Mouse (Mus musculus) MEL (cell line): Measurements from ENCODE around the gene S100a5. TPM values are rescaled to one million over a fixed set of nuclear protein-coding genes. Genes with fewer than 3 reads are reported as not detected.

Experiments
- DNase-seq: peaks from one replicate; pipeline ENCODE4 v3.0.0; 2011; ENCODE audit warnings: low read depth, low spot score
- H3K27ac ChIP-seq: 2 replicates; pipeline ENCODE4 v1.5.1; 2012; ENCODE audit warnings: low read depth, mild to moderate bottlenecking, control low read depth, low read length, moderate library complexity; ENCODE audit not compliant: control insufficient read depth
- H3K27me3 ChIP-seq, 2 experiments: fragments of 150-350 bp in 1 of 2; sonication (generic) in 1 of 2; 2 replicates each; pipeline ENCODE4 v1.6.1; 2012; ENCODE audit warnings: low read length in 2 of 2, mild to moderate bottlenecking in 2 of 2, improper control_type of control experiment in 1 of 2, moderate library complexity in 1 of 2; ENCODE audit not compliant: insufficient read depth in 2 of 2, control insufficient read depth in 1 of 2
- H3K36me3 ChIP-seq, 2 experiments: 2 replicates each; pipeline ENCODE4 v1.6.1; 2012 to 2014; ENCODE audit warnings: low read length in 2 of 2, improper control_type of control experiment in 1 of 2, inconsistent platforms in 1 of 2, mild to moderate bottlenecking in 1 of 2; ENCODE audit not compliant: insufficient read depth in 2 of 2, control insufficient read depth in 1 of 2
- H3K4me1 ChIP-seq, 2 experiments: fragments of 150-350 bp in 1 of 2; sonication (generic) in 1 of 2; 2 replicates each; pipeline ENCODE4 v1.6.1; 2012; ENCODE audit warnings: low read length in 2 of 2, improper control_type of control experiment in 1 of 2, mild to moderate bottlenecking in 1 of 2; ENCODE audit not compliant: insufficient read depth in 2 of 2, control insufficient read depth in 1 of 2
- H3K4me3 ChIP-seq, 2 experiments: fragments of 150-350 bp in 1 of 2; sonication (generic) in 1 of 2; 2 replicates each; pipeline ENCODE4 v1.5.1; 2012; ENCODE audit warnings: low read depth in 2 of 2, low read length in 2 of 2, mild to moderate bottlenecking in 2 of 2, moderate library complexity in 2 of 2, control low read depth in 1 of 2, improper control_type of control experiment in 1 of 2; ENCODE audit not compliant: control insufficient read depth in 1 of 2, insufficient read depth in 1 of 2
- H3K79me2 ChIP-seq: 2 replicates; pipeline ENCODE4 v1.6.1; 2012; ENCODE audit warnings: mild to moderate bottlenecking, low read length, moderate library complexity; ENCODE audit not compliant: control insufficient read depth, poor library complexity, insufficient read depth
- H3K9ac ChIP-seq: 2 replicates; pipeline ENCODE4 v1.6.1; 2012; ENCODE audit warnings: low read depth, mild to moderate bottlenecking, control low read depth, low read length, moderate library complexity; ENCODE audit not compliant: control insufficient read depth, poor library complexity, severe bottlenecking
- H3K9me3 ChIP-seq: fragments of 150-350 bp; sonication (generic); replicated peaks from 2 replicates; pipeline ENCODE4 v1.6.1; 2012; ENCODE audit warnings: mild to moderate bottlenecking, low read length, improper control_type of control experiment, moderate library complexity; ENCODE audit not compliant: insufficient read depth
- BHLHE40 ChIP-seq: IDR thresholded peaks from 2 replicates; pipeline ENCODE4 v1.6.1; 2012; ENCODE audit warnings: low read depth, mild to moderate bottlenecking, inconsistent platforms, low read length, improper control_type of control experiment, borderline replicate concordance
- CHD1 ChIP-seq: IDR thresholded peaks from 2 replicates; pipeline ENCODE4 v1.6.1; 2012; ENCODE audit warnings: low read depth, mild to moderate bottlenecking, inconsistent platforms, low read length, improper control_type of control experiment
- CHD2 ChIP-seq: IDR thresholded peaks from 2 replicates; pipeline ENCODE4 v1.6.1; 2011; ENCODE audit warnings: low read length, improper control_type of control experiment
- CTCF ChIP-seq, 3 experiments: IDR thresholded peaks in 2 of 3; conservative IDR thresholded peaks in 1 of 3; 2 replicates each; pipeline ENCODE4 v1.5.1; 2011 to 2012; ENCODE audit warnings: low read length in 3 of 3, low read depth in 2 of 3, mild to moderate bottlenecking in 2 of 3, improper control_type of control experiment in 1 of 3, inconsistent platforms in 1 of 3, mixed read lengths in 1 of 3, moderate library complexity in 1 of 3; ENCODE audit not compliant: control insufficient read depth in 1 of 3, insufficient read depth in 1 of 3, poor library complexity in 1 of 3, severe bottlenecking in 1 of 3
- E2F4 ChIP-seq: IDR thresholded peaks from 2 replicates; pipeline ENCODE4 v1.6.1; 2011; ENCODE audit warnings: low read depth, low read length, improper control_type of control experiment, borderline replicate concordance
- ELF1 ChIP-seq: IDR thresholded peaks from 2 replicates; pipeline ENCODE4 v1.6.1; 2014; ENCODE audit warnings: low read depth, mild to moderate bottlenecking, inconsistent platforms, low read length, improper control_type of control experiment, moderate library complexity
- EP300 ChIP-seq, 2 experiments: IDR thresholded peaks; 2 replicates each; pipeline ENCODE4 v1.6.1; 2011; ENCODE audit warnings: improper control_type of control experiment in 2 of 2, low read length in 2 of 2, low read depth in 1 of 2, mild to moderate bottlenecking in 1 of 2
- ETS1 ChIP-seq: IDR thresholded peaks from 2 replicates; pipeline ENCODE4 v1.6.1; 2012; ENCODE audit warnings: low read depth, mild to moderate bottlenecking, inconsistent platforms, low read length, improper control_type of control experiment, moderate library complexity
- GABPA ChIP-seq: IDR thresholded peaks from 2 replicates; pipeline ENCODE4 v1.6.1; 2012; ENCODE audit warnings: low read depth, mild to moderate bottlenecking, inconsistent platforms, low read length, improper control_type of control experiment, moderate library complexity
- GATA1 ChIP-seq: IDR thresholded peaks from 2 replicates; pipeline ENCODE4 v1.6.1; 2011; ENCODE audit warnings: low read depth, low read length, improper control_type of control experiment
- HCFC1 ChIP-seq: IDR thresholded peaks from 2 replicates; pipeline ENCODE4 v1.6.1; 2012; ENCODE audit warnings: low read depth, mild to moderate bottlenecking, inconsistent platforms, low read length, improper control_type of control experiment, moderate library complexity
- JUND ChIP-seq: IDR thresholded peaks from 2 replicates; pipeline ENCODE4 v1.6.1; 2011; ENCODE audit warnings: low read depth, mild to moderate bottlenecking, improper control_type of control experiment, low read length
- KAT2A ChIP-seq: conservative IDR thresholded peaks from 2 replicates; pipeline ENCODE4 v1.6.1; 2012; ENCODE audit warnings: low read depth, low read length, improper control_type of control experiment, inconsistent platforms
- MAX ChIP-seq: IDR thresholded peaks from 2 replicates; pipeline ENCODE4 v1.6.1; 2011; ENCODE audit warnings: low read length, improper control_type of control experiment
- MXI1 ChIP-seq: IDR thresholded peaks from 2 replicates; pipeline ENCODE4 v1.6.1; 2011; ENCODE audit warnings: mild to moderate bottlenecking, low read depth, low read length, improper control_type of control experiment
- MYB ChIP-seq: IDR thresholded peaks from 2 replicates; pipeline ENCODE4 v1.6.1; 2011; ENCODE audit warnings: mild to moderate bottlenecking, low read depth, low read length, improper control_type of control experiment
- MYC ChIP-seq: IDR thresholded peaks from 2 replicates; pipeline ENCODE4 v1.6.1; 2011; ENCODE audit warnings: low read depth, mild to moderate bottlenecking, low read length, improper control_type of control experiment, moderate library complexity
- NELFE ChIP-seq: IDR thresholded peaks from 2 replicates; pipeline ENCODE4 v1.6.1; 2011; ENCODE audit warnings: low read depth, low read length, improper control_type of control experiment
- NRF1 ChIP-seq: IDR thresholded peaks from 2 replicates; pipeline ENCODE4 v1.6.1; 2014; ENCODE audit warnings: low read depth, mild to moderate bottlenecking, inconsistent platforms, low read length, improper control_type of control experiment, moderate library complexity; ENCODE audit not compliant: poor library complexity, insufficient read depth, severe bottlenecking
- POLR2A ChIP-seq, 2 experiments: IDR thresholded peaks; 2 replicates each; pipeline ENCODE4 v1.6.1; 2011 to 2012; ENCODE audit warnings: low read length in 2 of 2, mild to moderate bottlenecking in 2 of 2, control low read depth in 1 of 2, improper control_type of control experiment in 1 of 2, low read depth in 1 of 2, moderate library complexity in 1 of 2; ENCODE audit not compliant: control insufficient read depth in 1 of 2, insufficient read depth in 1 of 2, poor library complexity in 1 of 2
- POLR2AphosphoS5 ChIP-seq: IDR thresholded peaks from 2 replicates; pipeline ENCODE4 v1.6.1; 2012; ENCODE audit warnings: low read depth, borderline replicate concordance, mild to moderate bottlenecking, inconsistent platforms, low read length, moderate library complexity, mixed read lengths
- RAD21 ChIP-seq: IDR thresholded peaks from 2 replicates; pipeline ENCODE4 v1.6.1; 2011; ENCODE audit warnings: mild to moderate bottlenecking, low read depth, low read length, improper control_type of control experiment
- RCOR1 ChIP-seq: IDR thresholded peaks from 2 replicates; pipeline ENCODE4 v1.6.1; 2012; ENCODE audit warnings: low read depth, mild to moderate bottlenecking, inconsistent platforms, low read length, improper control_type of control experiment
- SIN3A ChIP-seq: IDR thresholded peaks from 2 replicates; pipeline ENCODE4 v1.6.1; 2012; ENCODE audit warnings: low read length, improper control_type of control experiment, inconsistent platforms
- SMC3 ChIP-seq: IDR thresholded peaks from 2 replicates; pipeline ENCODE4 v1.6.1; 2011; ENCODE audit warnings: low read depth, low read length, improper control_type of control experiment
- TAL1 ChIP-seq: IDR thresholded peaks from 2 replicates; pipeline ENCODE4 v1.6.1; 2012; ENCODE audit warnings: mild to moderate bottlenecking, inconsistent platforms, low read length, moderate library complexity, mixed read lengths
- TBP ChIP-seq: IDR thresholded peaks from 2 replicates; pipeline ENCODE4 v1.8.0; 2011; ENCODE audit warnings: low read depth, low read length, improper control_type of control experiment
- UBTF ChIP-seq: IDR thresholded peaks from 2 replicates; pipeline ENCODE4 v1.6.1; 2012; ENCODE audit warnings: low read depth, mild to moderate bottlenecking, inconsistent platforms, low read length, improper control_type of control experiment, moderate library complexity, borderline replicate concordance; ENCODE audit not compliant: insufficient read depth
- USF1 ChIP-seq: IDR thresholded peaks from 2 replicates; pipeline ENCODE4 v1.6.1; 2014; ENCODE audit warnings: low read depth, mild to moderate bottlenecking, inconsistent platforms, low read length, improper control_type of control experiment, moderate library complexity
- USF2 ChIP-seq, 2 experiments: IDR thresholded peaks; 2 replicates each; pipeline ENCODE4 v1.6.1; 2011 to 2012; ENCODE audit warnings: improper control_type of control experiment in 2 of 2, low read length in 2 of 2, borderline replicate concordance in 1 of 2, inconsistent platforms in 1 of 2, low read depth in 1 of 2, mild to moderate bottlenecking in 1 of 2; ENCODE audit not compliant: insufficient read depth in 1 of 2
- ZC3H11A ChIP-seq: IDR thresholded peaks from 2 replicates; pipeline ENCODE4 v1.6.1; 2012; ENCODE audit warnings: low read depth, mild to moderate bottlenecking, inconsistent platforms, low read length, improper control_type of control experiment
- ZKSCAN1 ChIP-seq: IDR thresholded peaks from 2 replicates; pipeline ENCODE4 v1.6.1; 2012; ENCODE audit warnings: low read depth, mild to moderate bottlenecking, inconsistent platforms, low read length, improper control_type of control experiment, moderate library complexity
- ZMIZ1 ChIP-seq: IDR thresholded peaks from 2 replicates; pipeline ENCODE4 v1.6.1; 2012; ENCODE audit warnings: low read depth, mild to moderate bottlenecking, inconsistent platforms, low read length, improper control_type of control experiment, moderate library complexity
- ZNF384 ChIP-seq: IDR thresholded peaks from 2 replicates; pipeline ENCODE4 v1.6.1; 2012; ENCODE audit warnings: low read depth, mild to moderate bottlenecking, inconsistent platforms, low read length, improper control_type of control experiment
- polyA plus RNA-seq, 2 experiments: library from polyadenylated mRNA; stranded (reverse) in 1 of 2; unstranded in 1 of 2; fragments of >175 nt in 1 of 2; fragments of >200 nt in 1 of 2; gene quantifications; 2 replicates each; pipeline versions ENCODE4 v1.2.1 to v1.2.4; 2012; ENCODE audit warnings: low replicate concordance in 2 of 2, low read depth in 1 of 2; ENCODE audit not compliant: insufficient read length in 2 of 2, insufficient read depth in 1 of 2, missing spikeins in 1 of 2
- total RNA-seq: library from RNA; depleted of rRNA; stranded (reverse); fragments of 300-350 nt; gene quantifications from 2 replicates; pipeline ENCODE4 v1.2.3, GENCODE M21; 2012

The S100a5 gene
- total and polyA plus RNA-seq, 3 experiments: not detected

DNA sequence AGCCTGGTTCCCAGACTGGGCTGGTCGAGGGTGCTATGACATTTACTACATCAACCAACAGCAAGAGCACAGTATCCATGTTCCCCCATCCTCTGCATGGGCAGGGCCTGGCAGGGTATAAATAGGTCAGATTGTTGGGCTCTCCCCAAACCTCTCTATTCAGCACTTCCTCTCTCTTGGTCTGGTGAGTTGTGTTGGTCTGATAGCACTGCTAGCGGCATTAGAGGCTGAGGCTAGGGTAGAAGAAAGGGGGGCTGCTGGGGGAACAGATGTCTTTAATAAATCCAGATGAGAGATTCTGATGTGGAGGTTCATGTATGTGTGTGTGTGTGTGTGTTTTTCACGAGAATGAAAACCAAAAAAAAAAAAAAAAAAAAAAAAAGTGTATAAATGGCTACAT is 4.7 kb upstream of the S100a5 start, which contains the start of gene S100a4 (continued):
- TF ChIP-seq MYC (no peak), POLR2AphosphoS5 (no peak), MYB (no peak), ZC3H11A (no peak), BHLHE40 (no peak; the same call in 1 of the 2 replicates), NRF1 (no peak), USF2 (IDR thresholded peaks at IDR 0.05; ENCODE audit: borderline replicate concordance in 1 of 2, insufficient read depth in 1 of 2, low read depth in 1 of 2, low read length in 2 of 2) (no peak), MXI1 (no peak), GATA1 (peak; percentile 62), GABPA (no peak), RAD21 (no peak), ZMIZ1 (no peak), JUND (no peak), EP300 (IDR thresholded peaks at IDR 0.05; ENCODE audit: low read depth in 1 of 2, low read length in 2 of 2) (peak; percentile 36 to 70; a peak in 3 of 4 replicates), CHD1 (no peak), ZKSCAN1 (no peak), NELFE (no peak), KAT2A (no peak), HCFC1 (no peak), USF1 (no peak), TBP (peak; percentile 65)

DNA sequence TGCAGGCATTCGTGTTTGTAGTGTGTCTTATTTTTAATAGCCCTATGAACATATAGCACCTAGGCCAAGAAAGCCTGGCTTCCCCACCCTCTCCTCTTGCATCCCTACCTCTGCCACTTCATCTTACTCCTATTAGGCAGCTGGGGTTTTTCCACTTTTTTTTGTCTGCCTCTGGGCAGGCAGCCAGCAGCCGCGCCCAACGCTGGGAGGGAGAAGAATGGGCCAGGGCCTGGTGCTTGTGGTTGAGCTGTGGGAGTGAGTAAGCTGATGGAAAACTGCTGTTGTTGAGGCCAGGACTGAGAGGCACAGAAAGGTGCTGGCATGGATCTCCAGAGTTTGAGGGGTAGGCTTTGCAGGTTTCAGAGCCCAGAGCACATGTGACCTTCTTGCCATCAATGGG is 3.9 kb upstream of the S100a5 start:
- peak; percentile 91 for DNase-seq
- no peaks in the 10 kb centered on the region for H3K27me3 ChIP-seq
- peak overlapping the region; percentile 56 for H3K27ac ChIP-seq
- H3K4me3 ChIP-seq: no peak overlapping the region
- peaks cover 8 to 31% of the 10 kb centered on the region in 2 experiments for H3K4me1 ChIP-seq
- peak overlapping the region; percentile 6 for H3K9ac ChIP-seq
- peaks cover 0 to 19% of the 10 kb centered on the region in 2 experiments; a peak in 2 of 4 replicates for H3K36me3 ChIP-seq
- no peaks in the 10 kb centered on the region for H3K79me2 ChIP-seq
- H3K9me3 ChIP-seq: no peaks in the 10 kb centered on the region
- TF ChIP-seq E2F4 (no peak), RCOR1 (peak; percentile 65; the same call in 1 of the 2 replicates), BHLHE40 (no peak), HCFC1 (no peak), SMC3 (no peak), ZNF384 (peak; percentile 94), ELF1 (no peak), CTCF (IDR thresholded peaks at IDR 0.05 in 2 of 3, conservative IDR thresholded peaks at IDR 0.05 in 1 of 3; ENCODE audit: control insufficient read depth in 1 of 3, insufficient read depth in 1 of 3, low read depth in 2 of 3, low read length in 3 of 3, poor library complexity in 1 of 3, severe bottlenecking in 1 of 3) (no peak), USF1 (no peak), ZC3H11A (no peak), SIN3A (peak; percentile 42; the same call in 1 of the 2 replicates), ZMIZ1 (no peak), CHD1 (no peak), MAX (peak; percentile 41; the same call in 1 of the 2 replicates), NELFE (no peak), RAD21 (no peak), TAL1 (no peak), UBTF (no peak), POLR2A (IDR thresholded peaks at IDR 0.05; ENCODE audit: control insufficient read depth in 1 of 2, insufficient read depth in 1 of 2, low read depth in 1 of 2, low read length in 2 of 2, poor library complexity in 1 of 2) (no peak), MYC (0 out of 2 replicates have a peak, but pooled peaks have one; percentile 34), ETS1 (peak; percentile 73), EP300 (IDR thresholded peaks at IDR 0.05; ENCODE audit: low read depth in 1 of 2, low read length in 2 of 2) (peak in 1 of 2 experiments; percentile 58), CHD2 (no peak), JUND (no peak), MXI1 (no peak; the same call in 1 of the 2 replicates), USF2 (IDR thresholded peaks at IDR 0.05; ENCODE audit: borderline replicate concordance in 1 of 2, insufficient read depth in 1 of 2, low read depth in 1 of 2, low read length in 2 of 2) (no peak), NRF1 (no peak)
